In the genomic region with DNA sequence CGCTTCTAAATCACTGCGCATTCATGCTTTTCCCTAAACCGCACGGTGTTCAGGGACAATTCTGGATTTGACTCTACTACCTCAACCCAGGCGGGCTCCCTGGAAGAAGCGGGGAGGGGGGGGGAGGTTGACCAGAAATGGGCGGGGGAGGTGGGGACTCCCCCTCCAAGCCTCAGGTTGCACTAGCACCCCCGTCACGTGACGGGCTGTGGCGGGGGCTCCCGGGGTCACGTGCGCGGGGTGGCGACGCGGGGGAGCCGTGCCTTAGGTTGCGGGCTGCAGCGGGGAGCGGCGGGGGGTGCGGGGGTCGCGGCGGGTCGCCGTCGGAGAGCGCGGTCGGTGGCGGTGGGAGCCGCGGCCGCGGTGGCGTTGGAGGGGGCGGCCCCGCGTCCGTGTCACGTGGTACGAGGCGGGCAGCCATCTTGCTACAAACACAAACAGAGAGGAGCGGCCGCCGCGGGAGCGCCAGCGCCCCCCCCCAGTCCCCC, we compare ENCODE assay signal across 8 mouse cellular contexts. TPM values are rescaled to one million over a fixed set of nuclear protein-coding genes. Genes with fewer than 3 reads are reported as not detected.
DNase-seq lines count a peak whose midpoint lies in the region; ATAC-seq and TF ChIP-seq lines count a peak whose summit lies in the region.

No protein-coding gene starts in this region.

- DNase-seq in cerebellum, adult 11 months: peak; percentile 80
- DNase-seq in embryo, embryonic 9.5 days (ENCODE audit: extremely low spot score): peak; percentile 88
- DNase-seq in heart, adult 11 months: peak; percentile 99
- DNase-seq in spleen, adult 12 weeks (ENCODE audit: low spot score): peak; percentile 58

- no peak for TF ChIP-seq CTCF in intestine, postnatal 0 days (IDR thresholded peaks at IDR 0.05; ENCODE audit: low read depth)

- H3K4me2 ChIP-seq in intestine, postnatal 0 days (replicated peaks; ENCODE audit: low read depth): peak overlapping the region; percentile 95
- H3K4me2 ChIP-seq in limb, embryonic 13.5 days (replicated peaks): peak overlapping the region; percentile 87
- peak overlapping the region; percentile 97 for H3K4me2 ChIP-seq in midbrain, embryonic 13.5 days (replicated peaks)

- under 1% methylated on average over 36 of the region's 52 CpGs for WGBS in intestine, postnatal 0 days
- 1% methylated on average over 36 of the region's 52 CpGs for WGBS in limb, embryonic 13.5 days
- 2% methylated on average over 36 of the region's 52 CpGs for WGBS in midbrain, embryonic 13.5 days

- ATAC-seq in cerebellum, adult (ENCODE audit: insufficient number of reproducible peaks, low FRiP score, low TSS enrichment): no peak
- peak; percentile 74 for ATAC-seq in intestine, postnatal 0 days
- peak; percentile 82 for ATAC-seq in limb, embryonic 13.5 days (ENCODE audit: low FRiP score, low read depth)
- peak; percentile 62 for ATAC-seq in midbrain, embryonic 13.5 days

- H3K36me3 ChIP-seq in intestine, postnatal 0 days (ENCODE audit: control insufficient read depth, insufficient read depth): no peaks in the 10 kb centered on the region
- peaks cover 12% of the 10 kb centered on the region for H3K36me3 ChIP-seq in limb, embryonic 13.5 days
- peaks cover 8% of the 10 kb centered on the region; the same call in 1 of the 2 replicates for H3K36me3 ChIP-seq in midbrain, embryonic 13.5 days

- peaks cover 6% of the 10 kb centered on the region; the same call in 1 of the 2 replicates for H3K4me1 ChIP-seq in intestine, postnatal 0 days (replicated peaks; ENCODE audit: control insufficient read depth, insufficient read depth, low read length)
- peaks cover 40% of the 10 kb centered on the region for H3K4me1 ChIP-seq in limb, embryonic 13.5 days
- H3K4me1 ChIP-seq in midbrain, embryonic 13.5 days (replicated peaks): peaks cover 41% of the 10 kb centered on the region

- H3K27ac ChIP-seq in intestine, postnatal 0 days (ENCODE audit: low read depth, low read length): peak overlapping the region; percentile 87
- peak overlapping the region; percentile 88 for H3K27ac ChIP-seq in limb, embryonic 13.5 days
- peak overlapping the region; percentile 92 for H3K27ac ChIP-seq in midbrain, embryonic 13.5 days

- no peaks in the 10 kb centered on the region for H3K9me3 ChIP-seq in intestine, postnatal 0 days (ENCODE audit: control insufficient read depth)
- no peaks in the 10 kb centered on the region for H3K9me3 ChIP-seq in limb, embryonic 13.5 days
- no peaks in the 10 kb centered on the region for H3K9me3 ChIP-seq in midbrain, embryonic 13.5 days

- H3K9ac ChIP-seq in intestine, postnatal 0 days (ENCODE audit: low read depth, low read length): peak overlapping the region; percentile 99
- peak overlapping the region; percentile 99 for H3K9ac ChIP-seq in limb, embryonic 13.5 days
- H3K9ac ChIP-seq in midbrain, embryonic 13.5 days (replicated peaks): peak overlapping the region; percentile 100

- H3K27me3 ChIP-seq in intestine, postnatal 0 days (replicated peaks; ENCODE audit: control insufficient read depth, insufficient read depth, low read length): no peaks in the 10 kb centered on the region
- no peaks in the 10 kb centered on the region for H3K27me3 ChIP-seq in limb, embryonic 13.5 days
- no peaks in the 10 kb centered on the region for H3K27me3 ChIP-seq in midbrain, embryonic 13.5 days

- peak overlapping the region; percentile 95 for H3K4me3 ChIP-seq in intestine, postnatal 0 days (ENCODE audit: low read depth, low read length)
- peak overlapping the region; percentile 98 for H3K4me3 ChIP-seq in limb, embryonic 13.5 days
- peak overlapping the region; percentile 97 for H3K4me3 ChIP-seq in midbrain, embryonic 13.5 days (replicated peaks)

RNA-seq across cellular contexts. Expression of a gene that starts 7.7 kb away (rescaled TPM):
- 47.9 and 50.4 TPM in 2 replicates for polyA plus RNA-seq in intestine, postnatal 0 days (2015; fragmentation: Nextera tagmentation; extraction: Ambion mirVana)
- polyA plus RNA-seq in limb, embryonic 13.5 days (2015; fragmentation: Nextera tagmentation; extraction: Ambion mirVana): 48.4 and 54.0 TPM in 2 replicates
- 74.0 and 82.0 TPM in 2 replicates for polyA plus RNA-seq in midbrain, embryonic 13.5 days (2015; fragmentation: Nextera tagmentation; extraction: Ambion mirVana)

RNA-seq across cellular contexts. Expression of a gene that starts 8.3 kb away (rescaled TPM):
- 4.7 and 6.4 TPM in 2 replicates for polyA plus RNA-seq in intestine, postnatal 0 days (2015; fragmentation: Nextera tagmentation; extraction: Ambion mirVana)
- 16.1 and 16.7 TPM in 2 replicates for polyA plus RNA-seq in limb, embryonic 13.5 days (2015; fragmentation: Nextera tagmentation; extraction: Ambion mirVana)
- 19.6 and 20.5 TPM in 2 replicates for polyA plus RNA-seq in midbrain, embryonic 13.5 days (2015; fragmentation: Nextera tagmentation; extraction: Ambion mirVana)

RNA-seq across cellular contexts. Expression of a gene that starts 23.0 kb away (rescaled TPM):
- polyA plus RNA-seq in intestine, postnatal 0 days (2015; fragmentation: Nextera tagmentation; extraction: Ambion mirVana): not detected in 2 replicates
- 0.78 and 0.86 TPM in 2 replicates for polyA plus RNA-seq in limb, embryonic 13.5 days (2015; fragmentation: Nextera tagmentation; extraction: Ambion mirVana)
- polyA plus RNA-seq in midbrain, embryonic 13.5 days (2015; fragmentation: Nextera tagmentation; extraction: Ambion mirVana): not detected in 2 replicates

RNA-seq across cellular contexts. Expression of a gene that starts 23.3 kb away (rescaled TPM):
- polyA plus RNA-seq in intestine, postnatal 0 days (2015; fragmentation: Nextera tagmentation; extraction: Ambion mirVana): 386 and 389 TPM in 2 replicates
- polyA plus RNA-seq in limb, embryonic 13.5 days (2015; fragmentation: Nextera tagmentation; extraction: Ambion mirVana): 343 and 352 TPM in 2 replicates
- 520 and 545 TPM in 2 replicates for polyA plus RNA-seq in midbrain, embryonic 13.5 days (2015; fragmentation: Nextera tagmentation; extraction: Ambion mirVana)

RNA-seq across cellular contexts. Expression of a gene that starts 33.2 kb away (rescaled TPM):
- polyA plus RNA-seq in intestine, postnatal 0 days (2015; fragmentation: Nextera tagmentation; extraction: Ambion mirVana): 0.35 and 0.42 TPM in 2 replicates
- 0.05 and 0.29 TPM in 2 replicates for polyA plus RNA-seq in limb, embryonic 13.5 days (2015; fragmentation: Nextera tagmentation; extraction: Ambion mirVana)
- polyA plus RNA-seq in midbrain, embryonic 13.5 days (2015; fragmentation: Nextera tagmentation; extraction: Ambion mirVana): 0.08 and 0.12 TPM in 2 replicates
